Mouse (Mus musculus) brain, embryonic 14.5 days (tissue): ENCODE data around the gene Padi1.

Source experiments
- CTCF ChIP-seq: fragments of 200-500 bp; IDR thresholded peaks from 2 replicates; pipeline ENCODE4 v1.5.1; 2012; ENCODE audit warnings: inconsistent platforms, mild to moderate bottlenecking, moderate library complexity, borderline replicate concordance; ENCODE audit not compliant: insufficient read depth, insufficient read length; ENCODE audit errors: extremely low read depth
- POLR2A ChIP-seq: fragments of 200-500 bp; IDR thresholded peaks from 2 replicates; pipeline ENCODE4 v1.6.1; 2012; ENCODE audit warnings: mild to moderate bottlenecking, inconsistent platforms, borderline replicate concordance; ENCODE audit not compliant: poor library complexity, insufficient read depth, insufficient read length, severe bottlenecking; ENCODE audit errors: extremely low read depth

- TF ChIP-seq POLR2A (no peak), CTCF (no peak)
Observed at GRCm38 (mm10) chr4:140873011-140873410, 27.4 kb upstream of the Padi1 start.
